Mouse (Mus musculus) forebrain, embryonic 13.5 days (tissue): ENCODE measurements around the gene Nucb1. TPM values are rescaled to one million over a fixed set of nuclear protein-coding genes. Genes with fewer than 3 reads are reported as not detected.
A peak's percentile ranks its signal among the peaks of the same experiment; 100 is the strongest.
"Not testable (repeated sequence)": the region's sequence is repeated elsewhere in the genome, so short reads cannot be mapped to it uniquely, and the experiment has no call there.

ENCODE experiments used
- ATAC-seq: fragments of 200-750 bp; cut with Nextera tagmentation; 2 replicates; pipeline ENCODE4 v1.8.0; 2017
- H3K27ac ChIP-seq: fragments of 300-500 bp; sonication (generic); 2 replicates; pipeline ENCODE4 v1.5.1; 2015; ENCODE audit warnings: inconsistent platforms, mild to moderate bottlenecking, moderate library complexity
- H3K27me3 ChIP-seq: fragments of 300-500 bp; sonication (generic); 2 replicates; pipeline ENCODE4 v1.6.1; 2015; ENCODE audit warnings: mild to moderate bottlenecking, inconsistent platforms
- H3K36me3 ChIP-seq: fragments of 300-500 bp; sonication (generic); 2 replicates; pipeline ENCODE4 v1.6.1; 2015; ENCODE audit warnings: mild to moderate bottlenecking, inconsistent platforms; ENCODE audit not compliant: poor library complexity, severe bottlenecking
- H3K4me1 ChIP-seq: fragments of 300-500 bp; sonication (generic); 2 replicates; pipeline ENCODE4 v1.6.1; 2015; ENCODE audit warnings: inconsistent platforms
- H3K4me2 ChIP-seq: fragments of 300-500 bp; sonication (generic); 2 replicates; pipeline ENCODE4 v1.6.1; 2015; ENCODE audit warnings: inconsistent platforms, mild to moderate bottlenecking, moderate library complexity
- H3K4me3 ChIP-seq: fragments of 300-500 bp; sonication (generic); 2 replicates; pipeline ENCODE4 v1.5.1; 2015; ENCODE audit warnings: mild to moderate bottlenecking, inconsistent platforms
- H3K9ac ChIP-seq: fragments of 300-500 bp; sonication (generic); 2 replicates; pipeline ENCODE4 v1.6.1; 2015; ENCODE audit warnings: mild to moderate bottlenecking, inconsistent platforms
- H3K9me3 ChIP-seq: fragments of 300-500 bp; sonication (generic); replicated peaks from 2 replicates; pipeline ENCODE4 v1.6.1; 2016; ENCODE audit warnings: inconsistent platforms
- WGBS: fragments of 180-500 bp; shearing (Covaris S2); methylation state at CpG from one replicate; pipeline ENCODE4 v1.1.7; 2015; 5-methylcytosine and 5-hydroxymethylcytosine counted together
- polyA plus RNA-seq: library from polyadenylated mRNA; unstranded; fragments of >200 nt; fragmentation: Nextera tagmentation; extraction: Ambion mirVana; gene quantifications from 2 replicates; pipeline ENCODE4 v1.2.1, GENCODE M21; 2015

Gene Nucb1
- polyA plus RNA-seq, 1 experiment from 2014 or later: 73.2 TPM

GRCm38 (mm10) chr7:45539095-45539494, 28.9 kb upstream of the Nucb1 start:
- 82% methylated on average over 3 of the region's 3 CpGs for WGBS
- H3K9ac ChIP-seq: no peak overlapping the region

DNA sequence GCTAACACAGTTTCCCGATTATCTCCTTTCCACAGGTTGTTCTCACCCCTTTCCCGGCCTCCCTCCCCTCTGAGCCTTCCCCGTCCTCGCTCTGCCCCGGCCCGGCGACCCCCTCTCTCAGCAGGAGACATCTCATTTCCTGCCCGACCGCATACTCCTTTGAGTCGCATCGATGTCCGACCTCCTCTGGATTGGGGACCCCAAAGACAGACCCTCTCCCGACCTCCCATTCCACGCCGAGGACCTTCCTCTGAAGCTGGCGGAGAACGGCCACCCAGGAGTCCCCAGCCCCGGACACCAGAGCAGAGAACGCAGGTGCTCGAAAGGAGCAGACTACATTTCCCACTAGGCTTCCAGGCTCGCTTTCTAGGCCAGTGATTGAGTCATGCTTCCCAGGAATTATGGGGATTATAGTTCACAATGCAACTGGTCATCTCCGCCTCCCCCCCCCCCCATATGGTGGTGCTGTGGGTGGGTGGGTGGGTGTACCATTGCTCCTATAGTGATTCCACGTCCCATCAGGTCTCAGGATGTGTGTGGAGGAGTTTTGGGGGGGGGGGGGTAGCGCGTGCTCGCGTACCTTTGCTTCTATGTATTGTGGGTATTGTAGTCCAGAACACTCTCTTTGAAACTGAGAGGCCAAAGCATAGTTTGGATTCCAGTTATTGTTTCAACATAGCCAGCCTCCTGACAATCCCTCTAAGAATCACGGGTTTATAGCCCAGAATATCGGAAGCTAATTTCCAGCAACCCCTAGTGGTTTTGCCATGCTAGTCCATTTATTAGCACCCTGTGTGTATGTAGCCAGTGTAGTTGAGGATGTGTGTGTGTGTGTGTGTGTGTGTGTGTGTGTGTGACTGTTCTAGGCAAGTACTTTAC, 28.2 kb upstream of the Nucb1 start:
- no peaks in the 10 kb centered on the region for H3K27me3 ChIP-seq
- WGBS: 1% methylated on average over 29 of the region's 29 CpGs
- H3K4me2 ChIP-seq: peak overlapping the region; percentile 71
- peak overlapping the region; percentile 74 for H3K9ac ChIP-seq
- peaks cover 9% of the 10 kb centered on the region for H3K4me1 ChIP-seq
- H3K9me3 ChIP-seq: no peaks in the 10 kb centered on the region
- peak overlapping the region; percentile 58 for H3K4me3 ChIP-seq
- H3K36me3 ChIP-seq: no peaks in the 10 kb centered on the region
- ATAC-seq: peak; percentile 90
- H3K27ac ChIP-seq: no peak overlapping the region

More at GRCm38 (mm10) chr7:45539095-45539494, 28.9 kb upstream of the Nucb1 start:
- H3K27me3 ChIP-seq: no peaks in the 10 kb centered on the region
- H3K36me3 ChIP-seq: no peaks in the 10 kb centered on the region
- no peaks in the 10 kb centered on the region for H3K9me3 ChIP-seq
- no peak; the same call in 1 of the 2 replicates for ATAC-seq
- H3K27ac ChIP-seq: no peak overlapping the region
- peaks cover 9% of the 10 kb centered on the region for H3K4me1 ChIP-seq
- H3K4me2 ChIP-seq: no peak overlapping the region
- no peak overlapping the region for H3K4me3 ChIP-seq

DNA sequence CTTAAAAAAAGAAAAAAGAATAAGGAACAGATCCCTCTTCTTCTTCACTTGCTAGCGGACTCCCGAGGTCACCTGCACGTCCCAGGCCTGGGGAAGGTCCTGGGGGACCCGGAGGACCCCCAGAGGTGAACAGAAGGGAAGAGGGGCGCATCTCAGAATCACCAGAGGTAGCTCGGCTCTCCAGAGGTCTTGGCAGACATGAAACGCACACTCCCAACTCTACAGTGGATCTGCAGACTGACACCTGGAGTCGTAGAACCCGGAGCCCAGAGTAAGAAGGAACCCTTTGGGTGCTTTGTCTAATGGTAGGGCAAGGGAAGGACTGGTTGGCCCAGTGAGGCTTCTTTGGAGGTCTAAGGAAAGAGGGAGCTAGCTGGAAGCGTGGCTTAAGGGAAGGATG, 27.4 kb upstream of the Nucb1 start:
- Histone ChIP-seq H3K4me1 (peaks cover 9% of the 10 kb centered on the region), H3K4me2 (peak overlapping the region; percentile 71), H3K27ac (no peak overlapping the region), H3K9ac (peak overlapping the region; percentile 74), H3K4me3 (peak overlapping the region; percentile 58), H3K27me3 (no peaks in the 10 kb centered on the region), H3K36me3 (no peaks in the 10 kb centered on the region), H3K9me3 (no peaks in the 10 kb centered on the region)
- WGBS: 78% methylated on average over 10 of the region's 10 CpGs
- no peak for ATAC-seq

DNA sequence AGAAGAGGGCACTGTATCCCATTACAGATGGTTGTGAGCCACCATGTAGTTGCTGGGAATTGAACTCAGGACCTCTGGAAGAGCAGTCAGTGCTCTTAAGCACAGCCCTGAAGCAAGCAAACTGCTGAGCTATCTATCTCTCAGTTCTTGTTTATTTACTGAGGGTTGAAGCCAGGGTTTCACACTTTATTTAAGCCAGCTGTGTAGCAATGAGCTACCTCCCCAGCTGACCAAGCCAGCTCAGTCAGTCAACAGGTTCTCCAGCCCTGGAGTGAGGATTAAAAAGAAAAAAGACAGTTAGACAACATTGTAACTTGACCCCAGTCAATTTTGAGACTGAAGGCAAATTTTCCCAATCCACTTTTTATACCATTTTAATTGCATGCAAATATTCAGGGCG, 25.5 kb upstream of the Nucb1 start:
- H3K4me1 ChIP-seq: peaks cover 9% of the 10 kb centered on the region
- H3K27ac ChIP-seq: no peak overlapping the region
- no peaks in the 10 kb centered on the region for H3K36me3 ChIP-seq
- WGBS: 89% methylated on average over 1 of the region's 1 CpGs
- no peak for ATAC-seq
- H3K9ac ChIP-seq: no peak overlapping the region
- H3K27me3 ChIP-seq: no peaks in the 10 kb centered on the region
- no peak overlapping the region for H3K4me3 ChIP-seq
- H3K9me3 ChIP-seq: no peaks in the 10 kb centered on the region
- H3K4me2 ChIP-seq: no peak overlapping the region

- Histone ChIP-seq H3K4me1 (peaks cover 2% of the 10 kb centered on the region), H3K9me3 (no peaks in the 10 kb centered on the region), H3K9ac (no peak overlapping the region), H3K4me2 (no peak overlapping the region), H3K27me3 (no peaks in the 10 kb centered on the region), H3K36me3 (no peaks in the 10 kb centered on the region), H3K27ac (no peak overlapping the region), H3K4me3 (no peak overlapping the region)
- ATAC-seq: no peak
- WGBS: 79% methylated on average over 2 of the region's 2 CpGs
These were observed 20.4 kb upstream of the Nucb1 start for GRCm38 (mm10) chr7:45530643-45531042.

- no peak for ATAC-seq
- WGBS: 21% methylated on average over 6 of the region's 6 CpGs
These were observed 19.3 kb upstream of the Nucb1 start for GRCm38 (mm10) chr7:45529461-45529860.

GRCm38 (mm10) chr7:45527169-45527568, 17.0 kb upstream of the Nucb1 start:
- WGBS: 91% methylated on average over 6 of the region's 6 CpGs
- H3K9ac ChIP-seq, H3K4me3 ChIP-seq, H3K9me3 ChIP-seq, H3K4me2 ChIP-seq, H3K27me3 ChIP-seq, ATAC-seq, H3K36me3 ChIP-seq, H3K27ac ChIP-seq: not testable (repeated sequence)
- peaks cover 29% of the 10 kb centered on the region for H3K4me1 ChIP-seq

More at GRCm38 (mm10) chr7:45529461-45529860, 19.3 kb upstream of the Nucb1 start:
- Histone ChIP-seq H3K4me1 (peaks cover 14% of the 10 kb centered on the region), H3K4me2 (no peak overlapping the region), H3K9ac (no peak overlapping the region), H3K27me3 (no peaks in the 10 kb centered on the region), H3K27ac (no peak overlapping the region), H3K36me3 (peaks cover 1% of the 10 kb centered on the region; the same call in 1 of the 2 replicates), H3K4me3 (no peak overlapping the region), H3K9me3 (no peaks in the 10 kb centered on the region)

GRCm38 (mm10) chr7:45526474-45527120, 16.4 kb upstream of the Nucb1 start:
- ATAC-seq: no peak
- H3K9ac ChIP-seq: peak overlapping the region; percentile 83
- 24% methylated on average over 7 of the region's 7 CpGs for WGBS

DNA sequence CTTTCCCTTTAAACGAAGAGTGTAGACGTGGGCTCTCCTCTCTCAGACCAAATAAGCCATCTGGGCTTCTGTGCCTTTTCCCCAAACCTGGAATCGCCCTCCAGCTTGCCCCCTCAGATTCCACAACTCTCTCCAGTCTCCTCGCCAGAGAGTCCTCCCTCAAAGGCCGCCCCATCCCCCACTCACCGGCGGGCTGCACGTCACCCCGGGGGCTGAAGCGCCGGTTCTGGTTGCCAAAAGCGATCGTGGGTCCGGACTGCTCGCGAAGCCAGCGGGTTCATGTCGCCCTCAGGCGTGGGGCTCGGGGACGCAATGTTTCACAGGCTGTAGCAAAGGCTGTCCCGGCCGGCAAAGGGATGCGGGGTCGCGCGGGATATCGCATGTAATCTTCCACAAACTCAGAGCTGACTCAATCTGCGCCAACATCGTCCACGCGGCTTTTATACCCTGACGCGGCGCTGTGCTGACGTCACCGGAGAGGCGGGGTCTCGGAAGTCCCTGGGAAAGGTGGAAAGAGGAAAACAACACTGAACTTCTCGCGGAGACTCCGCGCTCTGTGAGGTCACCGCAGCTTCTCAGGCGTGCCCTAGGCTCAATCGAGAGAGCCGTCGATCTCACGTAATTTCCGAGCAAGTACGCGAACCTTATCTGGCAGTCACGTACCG, 15.7 kb upstream of the Nucb1 start, which contains the start of the genes Ppp1r15a and Plekha4:
Gene Ppp1r15a, minus strand, starts transcription at position 460 of the 665 bp plus-strand sequence.
Gene Plekha4, plus strand, starts transcription at position 522 of the 665 bp plus-strand sequence.
- Histone ChIP-seq H3K4me2 (peak within 1 kb of the TSS; percentile 83), H3K27ac (peak within 1 kb of the TSS; percentile 61), H3K27me3 (no peaks in the 10 kb centered on the region), H3K36me3 (peaks cover 3% of the 10 kb centered on the region; the same call in 1 of the 2 replicates), H3K4me3 (peak within 1 kb of the TSS; percentile 75), H3K9ac (peak within 1 kb of the TSS; percentile 83), H3K9me3 (no peaks in the 10 kb centered on the region), H3K4me1 (peaks cover 33% of the 10 kb centered on the region)
- WGBS: under 1% methylated on average over 54 of the region's 54 CpGs
- peak; percentile 77 for ATAC-seq

More at GRCm38 (mm10) chr7:45526474-45527120, 16.4 kb upstream of the Nucb1 start:
- Histone ChIP-seq H3K4me1 (peaks cover 30% of the 10 kb centered on the region), H3K36me3 (peaks cover 3% of the 10 kb centered on the region; the same call in 1 of the 2 replicates), H3K4me3 (peak overlapping the region; percentile 75), H3K9me3 (no peaks in the 10 kb centered on the region), H3K27ac (peak overlapping the region; percentile 37; the same call in 1 of the 2 replicates), H3K27me3 (no peaks in the 10 kb centered on the region), H3K4me2 (peak overlapping the region; percentile 83)

- Histone ChIP-seq H3K36me3 (peaks cover 3% of the 10 kb centered on the region; the same call in 1 of the 2 replicates), H3K4me2 (peak overlapping the region; percentile 83), H3K9ac (peak overlapping the region; percentile 83), H3K9me3 (no peaks in the 10 kb centered on the region), H3K27ac (no peak overlapping the region), H3K4me1 (peaks cover 33% of the 10 kb centered on the region), H3K27me3 (no peaks in the 10 kb centered on the region), H3K4me3 (peak overlapping the region; percentile 75)
- ATAC-seq: no peak
- 39% methylated on average over 12 of the region's 12 CpGs for WGBS
These were observed 14.8 kb upstream of the Nucb1 start for GRCm38 (mm10) chr7:45524841-45525621.

- peak overlapping the region; percentile 21; the same call in 1 of the 2 replicates for H3K9ac ChIP-seq
- ATAC-seq: no peak
- H3K27ac ChIP-seq: no peak overlapping the region
- H3K4me1 ChIP-seq: peaks cover 33% of the 10 kb centered on the region
- H3K4me3 ChIP-seq: no peak overlapping the region
- H3K4me2 ChIP-seq: no peak overlapping the region
- 82% methylated on average over 13 of the region's 13 CpGs for WGBS
- no peaks in the 10 kb centered on the region for H3K9me3 ChIP-seq
- peaks cover 3% of the 10 kb centered on the region; the same call in 1 of the 2 replicates for H3K36me3 ChIP-seq
- H3K27me3 ChIP-seq: no peaks in the 10 kb centered on the region
These were observed 13.5 kb upstream of the Nucb1 start for GRCm38 (mm10) chr7:45523678-45524170.
